Mouse (Mus musculus): Measurements from ENCODE around the gene Map1b.

DNA sequence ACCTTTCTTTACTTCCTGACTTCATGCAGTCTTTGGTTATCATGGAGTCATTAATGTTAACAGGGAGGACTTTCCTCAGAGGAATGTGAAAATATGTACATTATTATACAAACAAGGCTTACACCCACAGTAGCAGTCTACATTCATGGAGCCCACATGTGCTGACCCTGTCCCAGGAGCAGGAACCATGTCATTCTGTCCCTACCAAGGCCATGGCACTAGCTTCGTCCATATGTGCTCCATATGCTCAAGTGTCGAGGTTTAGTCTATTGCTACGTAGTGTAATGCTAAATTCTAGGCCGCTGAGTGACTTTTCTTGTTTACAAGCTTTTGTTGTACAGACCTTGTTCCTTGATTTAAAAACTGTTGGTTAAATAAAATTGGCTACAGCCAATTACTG is 36.0 kb upstream of the Map1b start:
- TF ChIP-seq GATA1 (IDR thresholded peaks at IDR 0.05; ENCODE audit: borderline replicate concordance, low read length) (no peak), FLI1 (IDR thresholded peaks at IDR 0.05; ENCODE audit: low read length) (no peak)
